Mouse (Mus musculus): Measurements from ENCODE around the gene Rdh16f2. TPM values are rescaled to one million over a fixed set of nuclear protein-coding genes. Genes with fewer than 3 reads are reported as not detected.
"Not testable (repeated sequence)": the region's sequence is repeated elsewhere in the genome, so short reads cannot be mapped to it uniquely, and the experiment has no call there.

The Rdh16f2 gene
- polyA plus RNA-seq, 1 experiment, result not detected

DNA sequence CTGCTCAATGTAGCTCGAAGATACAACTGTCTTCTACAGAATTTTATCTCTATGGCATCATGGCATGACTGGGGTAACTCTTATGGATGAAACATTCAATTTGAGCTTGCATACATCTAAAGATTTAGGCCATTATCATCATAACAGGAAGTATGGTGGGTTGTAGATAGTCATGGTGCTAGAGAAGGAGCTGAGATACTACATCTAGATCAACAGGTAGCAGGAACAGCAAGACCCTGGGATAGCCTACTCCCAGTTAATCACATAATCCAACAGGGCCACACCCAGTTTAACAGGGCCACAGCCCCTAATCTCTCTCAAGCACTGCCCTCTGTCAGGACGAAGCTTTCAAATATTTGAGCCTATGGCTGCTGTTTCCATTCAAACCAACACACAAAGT, 25.5 kb upstream of the Rdh16f2 start:
- Histone ChIP-seq H3K27ac (ENCODE audit: insufficient read depth, low read length) (no peak overlapping the region), H3K4me3 (replicated peaks; ENCODE audit: insufficient read depth, low read depth, low read length) (no peak overlapping the region), H3K4me1 (ENCODE audit: control insufficient read depth, insufficient read depth, low read length) (no peaks in the 10 kb centered on the region), H3K27me3 (ENCODE audit: control insufficient read depth, insufficient read depth, low read length) (no peaks in the 10 kb centered on the region)
- TF ChIP-seq CTCF (IDR thresholded peaks at IDR 0.05; ENCODE audit: borderline replicate concordance, insufficient read depth, low read depth, low read length) (no peak), POLR2A (IDR thresholded peaks at IDR 0.05; ENCODE audit: borderline replicate concordance, insufficient read depth, low read length) (no peak)
- 70% methylated on average over 2 of the region's 2 CpGs for WGBS
- DNase-seq, result no peak

DNA sequence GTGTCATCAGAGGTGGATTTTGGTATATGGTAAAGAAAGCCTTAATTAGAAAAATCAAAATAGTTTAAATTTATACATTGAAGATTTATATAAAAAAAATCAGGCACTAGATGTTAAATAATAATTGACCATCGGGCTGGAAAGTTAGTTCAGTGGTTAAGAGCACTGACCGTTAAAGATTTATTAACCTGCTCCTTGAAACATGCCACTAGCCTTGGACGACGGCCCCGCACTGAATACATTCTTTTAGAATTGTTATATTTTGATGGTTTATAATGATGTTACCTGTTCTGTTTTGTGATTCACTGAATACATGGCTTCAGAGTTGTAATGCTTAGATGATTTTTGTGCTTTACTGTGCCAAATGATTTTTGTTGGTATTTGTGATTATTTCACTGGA, 20.3 kb upstream of the Rdh16f2 start:
- not testable (repeated sequence) for DNase-seq; H3K4me1 ChIP-seq (ENCODE audit: control insufficient read depth, insufficient read depth, low read length)
- 91% methylated on average over 5 of the region's 5 CpGs for WGBS

DNA sequence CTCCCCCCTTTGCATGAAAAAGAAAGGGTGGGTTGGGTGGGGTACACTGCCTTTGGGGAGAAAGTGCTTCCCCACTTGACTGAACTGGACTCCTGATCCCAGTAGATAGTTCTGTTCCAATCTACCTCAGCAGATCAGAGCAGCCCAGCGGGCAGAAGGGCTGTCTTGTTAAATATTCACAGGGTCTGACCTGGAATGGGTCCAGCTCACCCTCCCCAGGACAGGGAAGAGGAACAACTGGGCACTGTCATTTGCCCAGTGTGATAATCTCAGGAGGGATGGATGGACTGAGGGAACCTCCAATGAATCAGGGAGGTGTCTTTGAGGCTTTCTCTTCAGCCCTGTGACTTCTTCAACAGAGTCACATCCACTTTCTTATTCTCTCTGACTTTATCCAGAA, 18.2 kb upstream of the Rdh16f2 start:
- H3K27ac ChIP-seq (ENCODE audit: insufficient read depth, low read length), result no peak overlapping the region
- no peaks in the 10 kb centered on the region for H3K27me3 ChIP-seq (ENCODE audit: control insufficient read depth, insufficient read depth, low read length)
- no peak overlapping the region for H3K4me3 ChIP-seq (replicated peaks; ENCODE audit: insufficient read depth, low read depth, low read length)
- TF ChIP-seq CTCF (IDR thresholded peaks at IDR 0.05; ENCODE audit: borderline replicate concordance, insufficient read depth, low read depth, low read length) (no peak), POLR2A (IDR thresholded peaks at IDR 0.05; ENCODE audit: borderline replicate concordance, insufficient read depth, low read length) (no peak)
- DNase-seq, result no peak
- no peaks in the 10 kb centered on the region for H3K4me1 ChIP-seq (ENCODE audit: control insufficient read depth, insufficient read depth, low read length)
- 42% methylated on average over 1 of the region's 1 CpGs for WGBS

More for the DNA sequence above, 20.3 kb upstream of the Rdh16f2 start:
- not testable (repeated sequence) for H3K4me3 ChIP-seq (replicated peaks; ENCODE audit: insufficient read depth, low read depth, low read length); H3K27ac ChIP-seq (ENCODE audit: insufficient read depth, low read length); H3K27me3 ChIP-seq (ENCODE audit: control insufficient read depth, insufficient read depth, low read length)

DNA sequence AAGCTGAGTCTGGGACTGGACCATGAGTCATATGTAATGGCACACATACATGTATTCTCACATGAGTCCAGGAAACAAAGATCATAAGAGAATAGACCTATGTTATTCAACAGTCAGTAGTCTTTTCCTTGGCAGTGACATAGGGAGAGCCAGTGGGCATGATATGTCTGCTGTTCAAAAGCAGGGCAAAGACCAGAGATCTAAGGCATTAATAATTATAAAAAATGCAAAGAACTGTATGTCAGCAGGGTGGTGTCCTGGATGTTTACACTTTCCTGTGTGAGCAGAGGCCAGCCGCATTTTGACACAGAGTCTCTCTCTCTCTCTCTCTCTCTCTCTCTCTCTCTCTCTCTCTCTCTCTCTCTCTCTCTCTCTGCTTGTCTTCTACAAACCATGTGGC, 16.6 kb upstream of the Rdh16f2 start, which contains the start of gene Rdh19:
TSS of gene Rdh19 (plus strand) at position 301 of the 400 bp plus-strand sequence.
- whole genome bisulfite sequencing, result 64% methylated on average over 1 of the region's 1 CpGs
- H3K27me3 ChIP-seq (ENCODE audit: control insufficient read depth, insufficient read depth, low read length), result no peaks in the 10 kb centered on the region
- H3K27ac ChIP-seq (ENCODE audit: insufficient read depth, low read length), result no peak within 1 kb of the TSS
- H3K4me1 ChIP-seq (ENCODE audit: control insufficient read depth, insufficient read depth, low read length), result no peaks in the 10 kb centered on the region
- DNase-seq, result no peak
- TF ChIP-seq POLR2A (IDR thresholded peaks at IDR 0.05; ENCODE audit: borderline replicate concordance, insufficient read depth, low read length) (no peak), CTCF (IDR thresholded peaks at IDR 0.05; ENCODE audit: borderline replicate concordance, insufficient read depth, low read depth, low read length) (no peak)
- no peak within 1 kb of the TSS for H3K4me3 ChIP-seq (replicated peaks; ENCODE audit: insufficient read depth, low read depth, low read length)

DNA sequence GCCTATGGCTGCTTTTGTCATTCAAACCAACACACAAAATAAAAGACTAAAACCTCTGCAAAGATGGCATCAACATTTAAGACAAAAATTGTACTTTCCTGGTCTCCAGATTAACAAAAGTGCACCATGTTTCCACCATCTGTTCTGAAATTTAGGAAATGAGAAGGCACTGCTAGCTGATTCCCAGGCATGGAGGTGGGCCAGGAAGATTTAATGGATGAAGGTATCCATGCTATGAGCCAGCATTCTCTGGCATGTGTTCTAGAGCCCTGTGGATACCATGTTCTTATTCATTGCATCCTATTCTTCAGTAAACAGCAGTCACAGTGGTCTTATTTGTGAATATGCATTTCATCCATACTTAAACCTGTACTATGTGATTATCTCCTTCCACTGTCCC, 9.9 kb upstream of the Rdh16f2 start:
- peak; percentile 39 to 74 for DNase-seq
- no peaks in the 10 kb centered on the region for H3K27me3 ChIP-seq (ENCODE audit: control insufficient read depth, insufficient read depth, low read length)

DNA sequence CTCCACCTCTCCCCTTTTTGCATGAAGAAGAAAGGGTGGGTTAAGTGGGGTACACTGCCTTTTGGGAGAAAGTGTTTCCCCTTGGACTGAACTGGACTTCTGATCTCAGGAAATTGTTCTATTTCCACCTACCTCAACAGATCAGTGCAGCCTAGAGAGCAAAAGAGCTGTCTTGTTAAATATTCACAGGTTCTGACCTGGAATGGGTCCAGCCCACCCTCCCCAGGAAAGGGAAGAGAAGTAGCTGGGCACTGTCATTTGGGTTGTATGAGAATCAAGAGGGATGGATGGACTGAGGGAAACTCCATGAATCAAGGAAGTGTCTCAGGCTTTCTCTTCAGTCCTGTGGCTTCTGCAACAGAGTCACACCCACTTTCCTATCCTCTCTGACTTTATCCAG, 1.3 kb upstream of the Rdh16f2 start:
- no peaks in the 10 kb centered on the region for H3K4me1 ChIP-seq (ENCODE audit: control insufficient read depth, insufficient read depth, low read length)
- H3K4me3 ChIP-seq (replicated peaks; ENCODE audit: insufficient read depth, low read depth, low read length), result no peak overlapping the region
- no peak overlapping the region for H3K27ac ChIP-seq (ENCODE audit: insufficient read depth, low read length)
- H3K27me3 ChIP-seq (ENCODE audit: control insufficient read depth, insufficient read depth, low read length), result no peaks in the 10 kb centered on the region
- DNase-seq, result no peak
- TF ChIP-seq POLR2A (IDR thresholded peaks at IDR 0.05; ENCODE audit: borderline replicate concordance, insufficient read depth, low read length) (no peak), CTCF (IDR thresholded peaks at IDR 0.05; ENCODE audit: borderline replicate concordance, insufficient read depth, low read depth, low read length) (no peak)

More for the DNA sequence above, 9.9 kb upstream of the Rdh16f2 start:
- TF ChIP-seq CTCF (IDR thresholded peaks at IDR 0.05; ENCODE audit: borderline replicate concordance, insufficient read depth, low read depth, low read length), result no peak
- no peak for TF ChIP-seq POLR2A (IDR thresholded peaks at IDR 0.05; ENCODE audit: borderline replicate concordance, insufficient read depth, low read length)
- Histone ChIP-seq H3K4me1 (ENCODE audit: control insufficient read depth, insufficient read depth, low read length) (no peaks in the 10 kb centered on the region), H3K4me3 (replicated peaks; ENCODE audit: insufficient read depth, low read depth, low read length) (no peak overlapping the region), H3K27ac (ENCODE audit: insufficient read depth, low read length) (no peak overlapping the region)

DNA sequence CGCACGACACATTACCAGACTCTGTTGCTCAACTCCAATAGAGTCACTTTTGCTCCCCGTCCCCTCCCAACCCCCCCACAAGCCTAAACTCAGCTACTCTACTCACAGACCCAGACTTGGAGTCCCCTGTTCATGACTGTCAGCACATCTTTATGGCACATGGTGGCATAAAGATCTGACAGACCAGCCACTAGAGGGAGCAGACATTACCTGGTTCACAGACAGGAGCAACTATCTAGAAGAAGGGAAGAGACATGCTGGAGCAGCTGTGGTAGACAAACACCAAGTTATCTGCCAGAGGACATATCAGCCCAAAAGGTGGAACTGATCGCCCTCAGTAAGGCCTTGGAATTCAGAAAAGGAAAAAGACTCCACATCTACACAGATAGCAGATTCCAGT, 6.2 kb downstream of the Rdh16f2 start:
- no peak for TF ChIP-seq CTCF (IDR thresholded peaks at IDR 0.05; ENCODE audit: borderline replicate concordance, insufficient read depth, low read depth, low read length)
- no peak for TF ChIP-seq POLR2A (IDR thresholded peaks at IDR 0.05; ENCODE audit: borderline replicate concordance, insufficient read depth, low read length)
- DNase-seq, result no peak
- WGBS, result 79% methylated on average over 4 of the region's 4 CpGs
- no peak overlapping the region for H3K27ac ChIP-seq (ENCODE audit: insufficient read depth, low read length)
- no peak overlapping the region for H3K4me3 ChIP-seq (replicated peaks; ENCODE audit: insufficient read depth, low read depth, low read length)
- no peaks in the 10 kb centered on the region for H3K27me3 ChIP-seq (ENCODE audit: control insufficient read depth, insufficient read depth, low read length)
- H3K4me1 ChIP-seq (ENCODE audit: control insufficient read depth, insufficient read depth, low read length), result no peaks in the 10 kb centered on the region

DNA sequence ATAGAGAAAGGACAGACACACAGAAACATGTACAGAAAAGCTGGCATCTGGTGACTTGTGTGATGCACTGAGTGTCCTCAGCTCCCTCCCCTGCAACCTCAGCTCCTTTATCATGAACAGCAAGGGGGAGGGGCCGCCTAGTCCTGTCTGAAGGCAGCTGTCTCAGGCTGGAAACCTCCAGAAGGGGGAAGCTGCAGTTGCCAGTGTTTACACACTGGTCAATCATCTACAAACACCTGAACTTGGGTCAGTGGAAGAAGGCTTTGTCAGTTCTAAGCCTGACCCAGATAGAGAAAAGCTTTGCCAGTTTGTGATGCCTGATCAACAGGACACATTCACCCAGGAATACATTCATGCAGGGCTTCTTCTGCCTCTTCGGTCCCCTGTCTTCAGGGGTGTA, 11.4 kb downstream of the Rdh16f2 start:
- Histone ChIP-seq H3K4me1 (ENCODE audit: control insufficient read depth, insufficient read depth, low read length) (no peaks in the 10 kb centered on the region), H3K4me3 (replicated peaks; ENCODE audit: insufficient read depth, low read depth, low read length) (no peak overlapping the region), H3K27ac (ENCODE audit: insufficient read depth, low read length) (no peak overlapping the region), H3K27me3 (ENCODE audit: control insufficient read depth, insufficient read depth, low read length) (no peaks in the 10 kb centered on the region)
- WGBS, result 65% methylated on average over 2 of the region's 2 CpGs
- TF ChIP-seq POLR2A (IDR thresholded peaks at IDR 0.05; ENCODE audit: borderline replicate concordance, insufficient read depth, low read length) (no peak), CTCF (IDR thresholded peaks at IDR 0.05; ENCODE audit: borderline replicate concordance, insufficient read depth, low read depth, low read length) (no peak)
- no peak for DNase-seq

Data from cerebellum, adult 2 months (tissue).